Mouse (Mus musculus): ENCODE results near the gene Pgm5. TPM values are rescaled to one million over a fixed set of nuclear protein-coding genes. Genes with fewer than 3 reads are reported as not detected.

Gene Pgm5
- polyA plus RNA-seq, 1 experiment from 2014 or later, result 0.14 TPM

DNA sequence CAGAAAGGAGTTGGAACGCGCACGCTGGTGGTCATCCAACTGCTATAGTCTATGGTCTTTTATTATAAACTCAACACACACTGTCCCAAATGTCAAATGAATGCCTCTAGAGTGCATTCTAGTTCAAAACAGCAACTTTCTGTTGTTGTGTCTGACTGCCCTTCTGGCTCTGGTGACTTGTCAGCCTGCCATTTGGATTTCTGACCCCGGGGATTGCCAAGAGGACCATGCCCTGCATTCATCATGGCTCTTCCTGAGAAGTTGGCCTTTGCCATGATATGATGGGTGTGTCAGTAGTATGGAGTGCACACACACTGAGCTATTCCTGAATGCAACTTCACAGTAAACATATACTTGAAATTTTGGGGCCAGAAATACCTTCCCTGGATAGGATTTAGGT lies 172.1 kb downstream of the Pgm5 start:
- H3K9me3 ChIP-seq (replicated peaks; ENCODE audit: control insufficient read depth, low read length), result no peaks in the 10 kb centered on the region

DNA sequence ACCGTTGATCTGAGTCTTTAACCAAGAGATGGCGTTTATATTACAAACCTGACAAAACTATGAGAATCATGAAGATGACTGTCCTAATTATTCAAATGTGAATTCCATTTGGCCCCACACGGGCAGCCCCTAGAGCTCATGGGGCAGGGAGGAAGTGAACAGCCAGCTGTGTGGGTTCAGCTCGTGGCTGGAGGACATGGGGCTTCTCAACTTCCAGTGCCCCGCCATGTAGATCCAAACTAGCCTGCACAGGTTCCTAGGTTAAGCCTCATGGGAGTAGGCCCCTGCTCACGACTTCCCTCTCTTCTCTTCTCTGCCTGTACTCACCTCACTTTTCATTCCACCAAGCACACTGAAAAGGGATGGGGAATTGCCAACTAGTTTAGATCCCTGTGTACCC lies 173.3 kb downstream of the Pgm5 start:
- no peaks in the 10 kb centered on the region for H3K36me3 ChIP-seq (ENCODE audit: control insufficient read depth, insufficient read depth)
- no peaks in the 10 kb centered on the region for H3K4me1 ChIP-seq (ENCODE audit: control insufficient read depth, low read depth, low read length)
- 58% methylated on average over 6 of the region's 6 CpGs for WGBS (ENCODE audit: insufficient replicate concordance)
- H3K9me3 ChIP-seq (replicated peaks; ENCODE audit: control insufficient read depth, low read length), result no peaks in the 10 kb centered on the region
- H3K4me2 ChIP-seq (ENCODE audit: low read depth, low read length), result no peak overlapping the region
- H3K27ac ChIP-seq (ENCODE audit: low read length), result no peak overlapping the region
- H3K9ac ChIP-seq (ENCODE audit: low read depth, low read length), result no peak overlapping the region
- H3K4me3 ChIP-seq (ENCODE audit: low read depth, low read length), result no peak overlapping the region
- no peaks in the 10 kb centered on the region for H3K27me3 ChIP-seq (ENCODE audit: control insufficient read depth, insufficient read depth, low read depth, low read length)
- ATAC-seq (ENCODE audit: low read depth), result no peak

More for the DNA sequence above, 172.1 kb downstream of the Pgm5 start:
- H3K27ac ChIP-seq (ENCODE audit: low read length), result no peak overlapping the region
- no peak overlapping the region for H3K9ac ChIP-seq (ENCODE audit: low read depth, low read length)
- no peak overlapping the region for H3K4me2 ChIP-seq (ENCODE audit: low read depth, low read length)
- H3K27me3 ChIP-seq (ENCODE audit: control insufficient read depth, insufficient read depth, low read depth, low read length), result no peaks in the 10 kb centered on the region
- no peak overlapping the region for H3K4me3 ChIP-seq (ENCODE audit: low read depth, low read length)
- H3K4me1 ChIP-seq (ENCODE audit: control insufficient read depth, low read depth, low read length), result no peaks in the 10 kb centered on the region
- no peak for ATAC-seq (ENCODE audit: low read depth)
- WGBS (ENCODE audit: insufficient replicate concordance), result 83% methylated on average over 4 of the region's 4 CpGs
- H3K36me3 ChIP-seq (ENCODE audit: control insufficient read depth, insufficient read depth), result no peaks in the 10 kb centered on the region

DNA sequence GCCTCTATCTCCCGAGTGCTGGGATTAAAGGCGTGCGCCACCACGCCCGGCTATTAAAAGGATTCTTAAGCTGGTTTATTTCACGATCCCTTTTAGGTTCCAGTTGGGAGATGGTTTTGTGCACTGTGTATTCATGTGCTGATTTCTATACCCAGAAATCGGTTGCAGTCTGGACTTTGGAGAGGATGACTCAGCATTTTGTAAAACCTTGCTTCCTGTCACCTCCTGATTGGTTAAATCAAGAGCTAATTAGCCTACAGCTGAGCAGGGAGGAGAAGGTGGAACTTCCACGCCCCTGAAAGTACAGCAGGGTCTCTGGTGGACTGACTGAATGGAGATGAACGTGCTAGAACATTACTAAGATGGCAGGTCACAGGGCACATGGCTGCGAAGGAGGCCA lies 175.2 kb downstream of the Pgm5 start:
- Histone ChIP-seq H3K36me3 (ENCODE audit: control insufficient read depth, insufficient read depth) (no peaks in the 10 kb centered on the region), H3K27me3 (ENCODE audit: control insufficient read depth, insufficient read depth, low read depth, low read length) (no peaks in the 10 kb centered on the region), H3K4me1 (ENCODE audit: control insufficient read depth, low read depth, low read length) (no peaks in the 10 kb centered on the region), H3K4me2 (ENCODE audit: low read depth, low read length) (no peak overlapping the region), H3K27ac (ENCODE audit: low read length) (no peak overlapping the region), H3K4me3 (ENCODE audit: low read depth, low read length) (no peak overlapping the region), H3K9me3 (replicated peaks; ENCODE audit: control insufficient read depth, low read length) (no peaks in the 10 kb centered on the region), H3K9ac (ENCODE audit: low read depth, low read length) (no peak overlapping the region)
- ATAC-seq (ENCODE audit: low read depth), result no peak
- whole genome bisulfite sequencing (ENCODE audit: insufficient replicate concordance), result 67% methylated on average over 10 of the region's 10 CpGs

DNA sequence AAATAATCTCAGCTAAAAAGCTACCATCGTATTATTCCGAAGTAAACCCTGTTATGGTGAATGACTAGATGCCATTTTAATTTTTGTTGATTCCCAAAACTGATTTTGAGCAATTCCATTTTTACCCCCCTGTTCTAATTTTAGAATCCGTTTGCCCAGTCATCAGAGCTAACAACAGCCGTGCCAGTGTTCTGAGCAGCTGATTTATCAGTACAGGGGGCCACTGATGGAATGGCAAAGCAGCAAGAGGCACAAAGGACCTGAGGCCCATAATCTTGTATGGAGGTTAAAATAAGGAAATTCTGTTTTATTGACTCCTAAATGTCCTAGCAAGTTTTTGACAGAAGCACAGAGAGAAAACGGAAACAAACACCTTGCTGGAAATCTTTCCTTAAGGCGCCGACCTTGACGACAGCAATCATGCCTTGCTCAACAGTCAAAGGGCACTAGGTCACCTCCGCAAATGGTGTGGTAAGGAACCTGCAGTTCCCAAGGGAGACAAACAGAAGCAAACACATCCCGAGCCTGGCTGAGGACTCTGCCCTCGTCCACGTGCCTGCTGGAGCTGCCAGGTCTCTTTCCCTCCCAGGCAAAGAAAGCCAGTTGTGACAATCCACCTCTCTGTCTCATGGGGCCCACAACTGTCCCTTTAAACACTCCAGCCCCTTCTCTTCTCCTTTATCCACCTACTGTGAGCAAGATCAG lies 178.5 kb downstream of the Pgm5 start:
- WGBS (ENCODE audit: insufficient replicate concordance), result 52% methylated on average over 12 of the region's 12 CpGs
- Histone ChIP-seq H3K9ac (ENCODE audit: low read depth, low read length) (no peak overlapping the region), H3K27me3 (ENCODE audit: control insufficient read depth, insufficient read depth, low read depth, low read length) (no peaks in the 10 kb centered on the region), H3K4me1 (ENCODE audit: control insufficient read depth, low read depth, low read length) (no peaks in the 10 kb centered on the region), H3K4me3 (ENCODE audit: low read depth, low read length) (no peak overlapping the region), H3K4me2 (ENCODE audit: low read depth, low read length) (no peak overlapping the region), H3K36me3 (ENCODE audit: control insufficient read depth, insufficient read depth) (no peaks in the 10 kb centered on the region), H3K9me3 (replicated peaks; ENCODE audit: control insufficient read depth, low read length) (no peaks in the 10 kb centered on the region), H3K27ac (ENCODE audit: low read length) (no peak overlapping the region)
- ATAC-seq (ENCODE audit: low read depth), result no peak

- WGBS (ENCODE audit: insufficient replicate concordance), result 58% methylated on average over 8 of the region's 8 CpGs
- ATAC-seq (ENCODE audit: low read depth), result no peak
- Histone ChIP-seq H3K27ac (ENCODE audit: low read length) (no peak overlapping the region), H3K9me3 (replicated peaks; ENCODE audit: control insufficient read depth, low read length) (no peaks in the 10 kb centered on the region), H3K9ac (ENCODE audit: low read depth, low read length) (no peak overlapping the region), H3K4me1 (ENCODE audit: control insufficient read depth, low read depth, low read length) (no peaks in the 10 kb centered on the region), H3K4me2 (ENCODE audit: low read depth, low read length) (no peak overlapping the region), H3K4me3 (ENCODE audit: low read depth, low read length) (no peak overlapping the region), H3K36me3 (ENCODE audit: control insufficient read depth, insufficient read depth) (no peaks in the 10 kb centered on the region), H3K27me3 (ENCODE audit: control insufficient read depth, insufficient read depth, low read depth, low read length) (no peaks in the 10 kb centered on the region)
These were observed 184.2 kb downstream of the Pgm5 start for GRCm38 (mm10) chr19:24677242-24677984.

DNA sequence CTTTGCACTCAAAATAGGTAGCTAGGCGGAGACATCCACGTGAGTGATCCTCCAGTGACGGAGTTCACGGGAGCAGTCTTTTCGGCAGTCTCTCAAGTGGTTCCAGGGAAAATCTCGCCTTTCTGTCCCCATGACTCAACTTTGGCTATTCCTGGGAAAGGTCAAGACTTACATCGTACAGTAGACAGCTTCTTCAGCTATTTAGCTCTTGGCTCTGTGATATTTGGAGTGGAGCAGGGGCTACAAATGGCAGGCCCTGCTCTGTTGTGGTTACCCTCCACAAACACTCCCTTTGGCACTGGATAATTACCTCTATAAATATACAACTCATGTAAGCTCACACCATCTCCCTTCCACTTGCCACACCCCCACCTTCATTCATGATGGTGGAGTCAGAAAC lies 185.2 kb downstream of the Pgm5 start:
- Histone ChIP-seq H3K9ac (ENCODE audit: low read depth, low read length) (no peak overlapping the region), H3K4me2 (ENCODE audit: low read depth, low read length) (no peak overlapping the region), H3K4me3 (ENCODE audit: low read depth, low read length) (no peak overlapping the region), H3K27me3 (ENCODE audit: control insufficient read depth, insufficient read depth, low read depth, low read length) (no peaks in the 10 kb centered on the region), H3K27ac (ENCODE audit: low read length) (no peak overlapping the region), H3K36me3 (ENCODE audit: control insufficient read depth, insufficient read depth) (no peaks in the 10 kb centered on the region), H3K4me1 (ENCODE audit: control insufficient read depth, low read depth, low read length) (no peaks in the 10 kb centered on the region), H3K9me3 (replicated peaks; ENCODE audit: control insufficient read depth, low read length) (no peaks in the 10 kb centered on the region)
- WGBS (ENCODE audit: insufficient replicate concordance), result 62% methylated on average over 7 of the region's 7 CpGs
- ATAC-seq (ENCODE audit: low read depth), result no peak

DNA sequence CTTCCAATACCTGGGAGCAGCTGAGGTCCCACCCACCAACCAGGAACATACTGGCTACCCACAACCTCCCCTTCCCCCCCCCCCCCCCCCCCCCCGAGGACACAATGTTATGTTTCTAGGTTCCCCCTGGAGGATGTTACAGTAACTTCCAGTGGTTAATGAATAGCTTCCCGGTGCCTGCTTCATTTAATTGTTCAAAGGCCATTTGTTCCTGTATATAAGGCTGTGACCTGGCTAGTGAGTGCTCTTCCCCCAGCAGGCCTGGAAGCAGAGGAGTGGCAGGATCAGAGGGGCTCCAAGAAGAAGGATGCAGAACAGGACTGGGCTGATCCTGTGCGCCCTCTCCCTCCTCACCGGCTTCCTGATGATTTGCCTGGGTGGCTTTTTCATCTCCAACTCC lies 187.9 kb downstream of the Pgm5 start, which contains the start of gene Tmem252:
Gene Tmem252 (plus strand): TSS at position 247 of the 400 bp plus-strand sequence.
- Histone ChIP-seq H3K4me2 (ENCODE audit: low read depth, low read length) (no peak within 1 kb of the TSS), H3K9ac (ENCODE audit: low read depth, low read length) (no peak within 1 kb of the TSS), H3K36me3 (ENCODE audit: control insufficient read depth, insufficient read depth) (no peaks in the 10 kb centered on the region), H3K4me1 (ENCODE audit: control insufficient read depth, low read depth, low read length) (no peaks in the 10 kb centered on the region), H3K27me3 (ENCODE audit: control insufficient read depth, insufficient read depth, low read depth, low read length) (no peaks in the 10 kb centered on the region), H3K27ac (ENCODE audit: low read length) (no peak within 1 kb of the TSS), H3K9me3 (replicated peaks; ENCODE audit: control insufficient read depth, low read length) (no peaks in the 10 kb centered on the region), H3K4me3 (ENCODE audit: low read depth, low read length) (no peak within 1 kb of the TSS)
- 45% methylated on average over 4 of the region's 4 CpGs for WGBS (ENCODE audit: insufficient replicate concordance)
- ATAC-seq (ENCODE audit: low read depth), result no peak

- no peaks in the 10 kb centered on the region for H3K9me3 ChIP-seq (replicated peaks; ENCODE audit: control insufficient read depth, low read length)
- H3K27ac ChIP-seq (ENCODE audit: low read length), result no peak overlapping the region
- no peak overlapping the region for H3K4me2 ChIP-seq (ENCODE audit: low read depth, low read length)
- 65% methylated on average over 10 of the region's 10 CpGs for WGBS (ENCODE audit: insufficient replicate concordance)
- H3K36me3 ChIP-seq (ENCODE audit: control insufficient read depth, insufficient read depth), result no peaks in the 10 kb centered on the region
- H3K4me1 ChIP-seq (ENCODE audit: control insufficient read depth, low read depth, low read length), result no peaks in the 10 kb centered on the region
- H3K4me3 ChIP-seq (ENCODE audit: low read depth, low read length), result no peak overlapping the region
- H3K27me3 ChIP-seq (ENCODE audit: control insufficient read depth, insufficient read depth, low read depth, low read length), result no peaks in the 10 kb centered on the region
- ATAC-seq (ENCODE audit: low read depth), result no peak
- H3K9ac ChIP-seq (ENCODE audit: low read depth, low read length), result no peak overlapping the region
These were observed 188.3 kb downstream of the Pgm5 start for GRCm38 (mm10) chr19:24673331-24673730.

DNA sequence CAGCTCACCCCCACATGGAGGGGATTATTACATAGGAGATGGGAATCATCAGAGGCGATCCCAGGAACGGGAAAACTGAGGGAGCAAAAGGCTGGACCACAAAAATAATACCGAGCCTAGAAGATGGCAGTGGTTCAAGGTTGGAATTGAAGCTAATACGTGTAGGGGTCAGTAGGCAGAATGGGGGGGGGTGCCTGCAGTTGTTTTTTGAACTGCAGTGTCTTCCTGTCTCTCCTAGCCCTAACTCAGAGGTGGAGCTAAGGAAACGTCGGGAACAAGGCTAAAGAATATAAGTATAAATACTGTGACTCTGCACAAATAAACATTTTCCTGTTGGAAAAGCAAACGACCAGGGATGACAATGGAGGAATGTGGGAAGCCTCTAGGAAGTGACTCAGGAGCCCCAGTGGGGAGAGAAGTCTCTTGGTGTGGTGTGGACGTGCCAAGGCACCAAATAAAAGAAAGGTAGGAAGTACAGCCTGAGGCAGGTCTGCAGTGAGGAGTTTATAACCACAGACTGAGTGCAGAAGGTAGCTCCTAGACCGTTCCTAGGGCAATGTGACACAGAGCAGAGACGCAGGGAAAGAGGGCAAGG lies 189.2 kb downstream of the Pgm5 start:
- no peaks in the 10 kb centered on the region for H3K9me3 ChIP-seq (replicated peaks; ENCODE audit: control insufficient read depth, low read length)
- no peak overlapping the region for H3K9ac ChIP-seq (ENCODE audit: low read depth, low read length)
- no peak overlapping the region for H3K4me3 ChIP-seq (ENCODE audit: low read depth, low read length)
- no peak overlapping the region for H3K4me2 ChIP-seq (ENCODE audit: low read depth, low read length)
- H3K27me3 ChIP-seq (ENCODE audit: control insufficient read depth, insufficient read depth, low read depth, low read length), result no peaks in the 10 kb centered on the region
- H3K27ac ChIP-seq (ENCODE audit: low read length), result no peak overlapping the region
- no peaks in the 10 kb centered on the region for H3K36me3 ChIP-seq (ENCODE audit: control insufficient read depth, insufficient read depth)
- ATAC-seq (ENCODE audit: low read depth), result no peak
- 42% methylated on average over 10 of the region's 10 CpGs for whole genome bisulfite sequencing (ENCODE audit: insufficient replicate concordance)
- no peaks in the 10 kb centered on the region for H3K4me1 ChIP-seq (ENCODE audit: control insufficient read depth, low read depth, low read length)
